Mouse (Mus musculus) olfactory bulb, adult 2 months (tissue): Measurements from ENCODE around the gene Dnajc5.

Experiments used
- CTCF ChIP-seq: fragments of 200-500 bp; IDR thresholded peaks from 2 replicates; pipeline ENCODE4 v1.5.1; 2012; ENCODE audit warnings: low read depth, mild to moderate bottlenecking, low read length, moderate library complexity; ENCODE audit not compliant: insufficient read depth
- POLR2A ChIP-seq: fragments of 200-500 bp; IDR thresholded peaks from 2 replicates; pipeline ENCODE4 v1.6.1; 2012; ENCODE audit warnings: mild to moderate bottlenecking, low read depth, low read length, moderate library complexity; ENCODE audit not compliant: insufficient read depth

DNA sequence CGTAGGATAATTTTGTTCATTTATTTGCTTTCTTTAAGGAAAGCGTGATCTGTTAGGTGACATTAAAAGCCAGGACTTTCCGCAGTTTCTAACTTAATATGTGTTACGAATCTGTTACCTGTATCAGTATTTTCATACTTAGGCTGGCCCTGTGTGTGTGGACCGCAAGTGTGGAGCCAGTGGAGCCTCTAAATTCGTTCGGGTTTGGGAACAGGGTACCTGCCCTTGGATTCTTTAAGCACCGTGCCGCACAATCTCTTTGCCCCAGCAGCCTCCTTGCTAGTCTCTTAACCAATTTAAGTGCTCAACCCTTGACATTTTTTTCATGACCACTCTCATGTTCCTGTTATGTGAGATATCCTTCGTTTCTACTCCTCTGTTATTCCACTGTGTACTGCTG, 1.2 kb downstream of the Dnajc5 start:
- no peak for TF ChIP-seq CTCF
- no peak for TF ChIP-seq POLR2A
